Mouse (Mus musculus): ENCODE data around the gene Zfp583. TPM values are rescaled to one million over a fixed set of nuclear protein-coding genes. Genes with fewer than 3 reads are reported as not detected.
A peak's percentile ranks its signal among the peaks of the same experiment; 100 is the strongest.
"Not testable (repeated sequence)": the region's sequence is repeated elsewhere in the genome, so short reads cannot be mapped to it uniquely, and the experiment has no call there.

Zfp583 gene
- polyA plus RNA-seq, 1 experiment from 2014 or later = 7.8 TPM

GRCm38 (mm10) chr7:6358937-6359590 lies 28.0 kb upstream of the Zfp583 start:
- 52% methylated on average over 10 of the region's 10 CpGs for WGBS
- Histone ChIP-seq H3K9me3 (no peaks in the 10 kb centered on the region), H3K36me3 (peaks cover 9% of the 10 kb centered on the region), H3K4me2 (no peak overlapping the region), H3K27ac (no peak overlapping the region), H3K4me1 (peaks cover 6% of the 10 kb centered on the region), H3K27me3 (no peaks in the 10 kb centered on the region), H3K9ac (no peak overlapping the region), H3K4me3 (no peak overlapping the region)
- no peak for ATAC-seq (ENCODE audit: insufficient number of reproducible peaks, insufficient read depth, low FRiP score, low TSS enrichment, low read depth)

- Histone ChIP-seq H3K27me3 (no peaks in the 10 kb centered on the region), H3K36me3 (peaks cover 18% of the 10 kb centered on the region), H3K4me1 (no peaks in the 10 kb centered on the region), H3K9ac (0 out of 2 replicates have a peak overlapping the region, but pooled peaks have one; percentile 27), H3K4me3 (no peak overlapping the region), H3K4me2 (no peak overlapping the region), H3K27ac (no peak overlapping the region), H3K9me3 (no peaks in the 10 kb centered on the region)
- WGBS = 79% methylated on average over 2 of the region's 2 CpGs
- no peak for ATAC-seq (ENCODE audit: insufficient number of reproducible peaks, insufficient read depth, low FRiP score, low TSS enrichment, low read depth)
These were observed 27.0 kb upstream of the Zfp583 start for GRCm38 (mm10) chr7:6358121-6358520.

GRCm38 (mm10) chr7:6344124-6344523 lies 13.0 kb upstream of the Zfp583 start:
- Histone ChIP-seq H3K27me3 (no peaks in the 10 kb centered on the region), H3K9me3 (no peaks in the 10 kb centered on the region), H3K4me1 (0 out of 2 replicates have a peak, but pooled peaks cover 3% of the 10 kb centered on the region), H3K4me2 (peak overlapping the region; percentile 57), H3K9ac (peak overlapping the region; percentile 72; the same call in 1 of the 2 replicates), H3K4me3 (peak overlapping the region; percentile 65), H3K36me3 (no peaks in the 10 kb centered on the region), H3K27ac (no peak overlapping the region)
- no peak for ATAC-seq (ENCODE audit: insufficient number of reproducible peaks, insufficient read depth, low FRiP score, low TSS enrichment, low read depth)
- WGBS = 34% methylated on average over 10 of the region's 10 CpGs

- Histone ChIP-seq H3K4me2 (peak within 1 kb of the TSS; percentile 57), H3K4me3 (peak within 1 kb of the TSS; percentile 65), H3K36me3 (no peaks in the 10 kb centered on the region), H3K27ac (no peak within 1 kb of the TSS), H3K9ac (peak within 1 kb of the TSS; percentile 72), H3K4me1 (0 out of 2 replicates have a peak, but pooled peaks cover 3% of the 10 kb centered on the region), H3K9me3 (no peaks in the 10 kb centered on the region), H3K27me3 (no peaks in the 10 kb centered on the region)
- WGBS = 1% methylated on average over 26 of the region's 26 CpGs
- ATAC-seq (ENCODE audit: insufficient number of reproducible peaks, insufficient read depth, low FRiP score, low TSS enrichment, low read depth) = peak; percentile 83
These were observed 12.5 kb upstream of the Zfp583 start, which contains the start of gene Gm3854 for GRCm38 (mm10) chr7:6343501-6344071. Gm3854 (plus strand) TSS chr7:6343759.

GRCm38 (mm10) chr7:6339865-6340264 lies 8.8 kb upstream of the Zfp583 start:
- 0 out of 2 replicates have a peak, but pooled peaks cover 3% of the 10 kb centered on the region for H3K4me1 ChIP-seq
- H3K4me3 ChIP-seq = no peak overlapping the region
- no peaks in the 10 kb centered on the region for H3K36me3 ChIP-seq
- no peaks in the 10 kb centered on the region for H3K27me3 ChIP-seq
- H3K9ac ChIP-seq = no peak overlapping the region
- H3K9me3 ChIP-seq = no peaks in the 10 kb centered on the region
- no peak overlapping the region for H3K4me2 ChIP-seq
- no peak for ATAC-seq (ENCODE audit: insufficient number of reproducible peaks, insufficient read depth, low FRiP score, low TSS enrichment, low read depth)
- no peak overlapping the region for H3K27ac ChIP-seq
- WGBS = 84% methylated on average over 5 of the region's 5 CpGs

GRCm38 (mm10) chr7:6330458-6331232 lies 440 bp downstream of the Zfp583 start:
- 12% methylated on average over 23 of the region's 23 CpGs for WGBS
- peaks cover 10% of the 10 kb centered on the region for H3K4me1 ChIP-seq
- H3K36me3 ChIP-seq = peaks cover 18% of the 10 kb centered on the region
- peak overlapping the region; percentile 59 for H3K4me3 ChIP-seq
- H3K9ac ChIP-seq = peak overlapping the region; percentile 84
- H3K27ac ChIP-seq = peak overlapping the region; percentile 82
- H3K27me3 ChIP-seq = no peaks in the 10 kb centered on the region
- peaks cover 9% of the 10 kb centered on the region; the same call in 1 of the 2 replicates for H3K9me3 ChIP-seq
- peak overlapping the region; percentile 72 for H3K4me2 ChIP-seq
- peak; percentile 67 for ATAC-seq (ENCODE audit: insufficient number of reproducible peaks, insufficient read depth, low FRiP score, low TSS enrichment, low read depth)

- H3K9me3 ChIP-seq; H3K4me3 ChIP-seq; ATAC-seq (ENCODE audit: insufficient number of reproducible peaks, insufficient read depth, low FRiP score, low TSS enrichment, low read depth); H3K27me3 ChIP-seq; H3K4me1 ChIP-seq; H3K9ac ChIP-seq; H3K4me2 ChIP-seq; H3K27ac ChIP-seq: not testable (repeated sequence)
- WGBS = 74% methylated on average over 11 of the region's 11 CpGs
- H3K36me3 ChIP-seq = peaks cover 49% of the 10 kb centered on the region
These were observed 30.3 kb downstream of the Zfp583 start for GRCm38 (mm10) chr7:6300796-6301195.

GRCm38 (mm10) chr7:6291121-6291520 lies 40.0 kb downstream of the Zfp583 start:
- not testable (repeated sequence) for H3K27ac ChIP-seq; H3K9ac ChIP-seq; H3K27me3 ChIP-seq; ATAC-seq (ENCODE audit: insufficient number of reproducible peaks, insufficient read depth, low FRiP score, low TSS enrichment, low read depth); H3K9me3 ChIP-seq; H3K4me2 ChIP-seq; H3K4me3 ChIP-seq
- peaks cover 11% of the 10 kb centered on the region for H3K4me1 ChIP-seq
- WGBS = 79% methylated on average over 6 of the region's 6 CpGs
- peaks cover 21% of the 10 kb centered on the region for H3K36me3 ChIP-seq

GRCm38 (mm10) chr7:6286921-6287531 lies 44.1 kb downstream of the Zfp583 start:
- Histone ChIP-seq H3K4me2 (peak overlapping the region; percentile 71), H3K4me3 (peak overlapping the region; percentile 52), H3K27ac (peak overlapping the region; percentile 58), H3K36me3 (no peaks in the 10 kb centered on the region), H3K4me1 (peaks cover 20% of the 10 kb centered on the region), H3K9ac (peak overlapping the region; percentile 75), H3K27me3 (no peaks in the 10 kb centered on the region), H3K9me3 (no peaks in the 10 kb centered on the region)
- WGBS = 32% methylated on average over 15 of the region's 15 CpGs
- ATAC-seq (ENCODE audit: insufficient number of reproducible peaks, insufficient read depth, low FRiP score, low TSS enrichment, low read depth) = peak; percentile 2

GRCm38 (mm10) chr7:6285842-6286705 lies 45.0 kb downstream of the Zfp583 start, which contains the start of gene Zfp667:
Zfp667 (plus strand) TSS chr7:6286579.
- no peaks in the 10 kb centered on the region for H3K27me3 ChIP-seq
- peak within 1 kb of the TSS; percentile 75 for H3K9ac ChIP-seq
- peaks cover 20% of the 10 kb centered on the region for H3K4me1 ChIP-seq
- H3K4me2 ChIP-seq = peak within 1 kb of the TSS; percentile 71
- ATAC-seq (ENCODE audit: insufficient number of reproducible peaks, insufficient read depth, low FRiP score, low TSS enrichment, low read depth) = peak; percentile 84
- peak within 1 kb of the TSS; percentile 52 for H3K4me3 ChIP-seq
- WGBS = 3% methylated on average over 50 of the region's 50 CpGs
- H3K9me3 ChIP-seq = no peaks in the 10 kb centered on the region
- H3K36me3 ChIP-seq = no peaks in the 10 kb centered on the region
- peak within 1 kb of the TSS; percentile 58 for H3K27ac ChIP-seq

Data from embryonic facial prominence, embryonic 13.5 days (tissue).